Mouse (Mus musculus) splenic B cell, adult 2 months (primary cell): ENCODE data around the gene Dazap1.

ENCODE experiments used
- DNase-seq: peaks from one replicate; pipeline ENCODE4 v3.0.0-alpha.2; 2011; ENCODE audit warnings: low read depth, low spot score
- H3K27me3 ChIP-seq: 2 replicates; pipeline ENCODE4 v1.6.1; 2012; ENCODE audit warnings: mild to moderate bottlenecking, low read length, moderate library complexity, mixed read lengths; ENCODE audit not compliant: control insufficient read depth, poor library complexity, insufficient read depth, severe bottlenecking
- H3K36me3 ChIP-seq: 2 replicates; pipeline ENCODE4 v1.6.1; 2012; ENCODE audit warnings: mild to moderate bottlenecking, low read length, moderate library complexity, mixed read lengths; ENCODE audit not compliant: control insufficient read depth, poor library complexity, insufficient read depth, severe bottlenecking

Dazap1 gene

GRCm38 (mm10) chr10:80311560-80311959 is 50.3 kb downstream of the Dazap1 start:
- DNase-seq, result no peak
- Histone ChIP-seq H3K36me3 (no peaks in the 10 kb centered on the region), H3K27me3 (no peaks in the 10 kb centered on the region)

GRCm38 (mm10) chr10:80312586-80313504 is 51.6 kb downstream of the Dazap1 start:
- Histone ChIP-seq H3K36me3 (no peaks in the 10 kb centered on the region; the same call in 1 of the 2 replicates), H3K27me3 (no peaks in the 10 kb centered on the region)
- no peak for DNase-seq

- H3K27me3 ChIP-seq, result no peaks in the 10 kb centered on the region
- H3K36me3 ChIP-seq, result no peaks in the 10 kb centered on the region; the same call in 1 of the 2 replicates
- DNase-seq, result peak; percentile 67
Observed at GRCm38 (mm10) chr10:80313627-80314201, 52.4 kb downstream of the Dazap1 start.

GRCm38 (mm10) chr10:80314494-80315001 is 53.3 kb downstream of the Dazap1 start:
- DNase-seq, result no peak
- Histone ChIP-seq H3K36me3 (no peaks in the 10 kb centered on the region; the same call in 1 of the 2 replicates), H3K27me3 (no peaks in the 10 kb centered on the region)

GRCm38 (mm10) chr10:80315315-80315714 is 54.0 kb downstream of the Dazap1 start:
- Histone ChIP-seq H3K36me3 (no peaks in the 10 kb centered on the region; the same call in 1 of the 2 replicates), H3K27me3 (no peaks in the 10 kb centered on the region)
- no peak for DNase-seq

- H3K36me3 ChIP-seq, result no peaks in the 10 kb centered on the region; the same call in 1 of the 2 replicates
- H3K27me3 ChIP-seq, result no peaks in the 10 kb centered on the region
- no peak for DNase-seq
Observed at GRCm38 (mm10) chr10:80316359-80316781, 55.1 kb downstream of the Dazap1 start.

- Histone ChIP-seq H3K27me3 (no peaks in the 10 kb centered on the region), H3K36me3 (no peaks in the 10 kb centered on the region; the same call in 1 of the 2 replicates)
- no peak for DNase-seq
Observed at GRCm38 (mm10) chr10:80317011-80317410, 55.7 kb downstream of the Dazap1 start.

GRCm38 (mm10) chr10:80320340-80320760 is 59.1 kb downstream of the Dazap1 start, which contains the start of gene 2310011J03Rik:
Gene 2310011J03Rik, minus strand, starts transcription at chr10:80320537.
- Histone ChIP-seq H3K36me3 (no peaks in the 10 kb centered on the region; the same call in 1 of the 2 replicates), H3K27me3 (no peaks in the 10 kb centered on the region)
- DNase-seq, result peak; percentile 91

- H3K36me3 ChIP-seq, result no peaks in the 10 kb centered on the region; the same call in 1 of the 2 replicates
- no peak for DNase-seq
- H3K27me3 ChIP-seq, result no peaks in the 10 kb centered on the region
Observed at GRCm38 (mm10) chr10:80321014-80321669, 59.9 kb downstream of the Dazap1 start.

- H3K36me3 ChIP-seq, result no peaks in the 10 kb centered on the region; the same call in 1 of the 2 replicates
- DNase-seq, result no peak
- H3K27me3 ChIP-seq, result no peaks in the 10 kb centered on the region
Observed at GRCm38 (mm10) chr10:80321670-80322581, 60.6 kb downstream of the Dazap1 start.

GRCm38 (mm10) chr10:80322811-80323211 is 61.5 kb downstream of the Dazap1 start:
- Histone ChIP-seq H3K27me3 (no peaks in the 10 kb centered on the region), H3K36me3 (no peaks in the 10 kb centered on the region)
- DNase-seq, result peak; percentile 56

- peak; percentile 80 for DNase-seq
- no peaks in the 10 kb centered on the region for H3K36me3 ChIP-seq
- H3K27me3 ChIP-seq, result no peaks in the 10 kb centered on the region
Observed at GRCm38 (mm10) chr10:80323261-80324119, 62.2 kb downstream of the Dazap1 start.
